Mouse (Mus musculus) common myeloid progenitor, adult 5-6 weeks (primary cell): ENCODE measurements around the gene Nelfe. TPM values are rescaled to one million over a fixed set of nuclear protein-coding genes. Genes with fewer than 3 reads are reported as not detected.
"Not testable (repeated sequence)": the region's sequence is repeated elsewhere in the genome, so short reads cannot be mapped to it uniquely, and the experiment has no call there.

Source experiments
- ATAC-seq: replicated peaks from 2 replicates; pipeline ENCODE4 v1.8.0; 2016; ENCODE audit warnings: low read depth, mild to moderate bottlenecking, moderate TSS enrichment, inconsistent platforms; ENCODE audit not compliant: poor library complexity, severe bottlenecking
- total RNA-seq: library from RNA; stranded (forward); fragments of 200-1000, 187-1606 nt; gene quantifications from 2 replicates; pipeline ENCODE4 v1.2.3, GENCODE M21; 2017

The Nelfe gene
- total RNA-seq, 1 experiment from 2014 or later: 41.9 TPM

- ATAC-seq: peak; percentile 34
Measured at GRCm38 (mm10) chr17:34887942-34888341, 37.8 kb downstream of the Nelfe start.

- ATAC-seq: no peak
Measured at GRCm38 (mm10) chr17:34890074-34890743, 40.0 kb downstream of the Nelfe start.

GRCm38 (mm10) chr17:34891377-34891776, 41.2 kb downstream of the Nelfe start:
- no peak for ATAC-seq

- ATAC-seq: no peak
Measured at GRCm38 (mm10) chr17:34893072-34893824, 43.1 kb downstream of the Nelfe start.

GRCm38 (mm10) chr17:34894074-34894597, 43.9 kb downstream of the Nelfe start:
- peak; percentile 57 for ATAC-seq

GRCm38 (mm10) chr17:34894801-34895530, 44.8 kb downstream of the Nelfe start:
- ATAC-seq: no peak

GRCm38 (mm10) chr17:34895724-34896123, 45.5 kb downstream of the Nelfe start:
- no peak for ATAC-seq

- no peak for ATAC-seq
Measured at GRCm38 (mm10) chr17:34896366-34896765, 46.2 kb downstream of the Nelfe start.

- ATAC-seq: 0 out of 2 replicates have a peak, but pooled peaks have one; percentile 13
Measured at GRCm38 (mm10) chr17:34897373-34898159, 47.4 kb downstream of the Nelfe start.

GRCm38 (mm10) chr17:34898160-34898586, 48.0 kb downstream of the Nelfe start, which contains the start of the genes C2 and Ehmt2:
Gene C2, minus strand, starts transcription at chr17:34898265.
Gene Ehmt2, plus strand, starts transcription at chr17:34898469.
- ATAC-seq: peak; percentile 30

- no peak for ATAC-seq
Measured at GRCm38 (mm10) chr17:34898706-34899052, 48.5 kb downstream of the Nelfe start.

- peak; percentile 16; the same call in 1 of the 2 replicates for ATAC-seq
Measured at GRCm38 (mm10) chr17:34899053-34899889, 49.1 kb downstream of the Nelfe start.

GRCm38 (mm10) chr17:34899890-34900243, 49.7 kb downstream of the Nelfe start:
- peak; percentile 15; the same call in 1 of the 2 replicates for ATAC-seq

- not testable (repeated sequence) for ATAC-seq
Measured at GRCm38 (mm10) chr17:34900826-34901225, 50.6 kb downstream of the Nelfe start.

- ATAC-seq: not testable (repeated sequence)
Measured at GRCm38 (mm10) chr17:34901948-34902347, 51.8 kb downstream of the Nelfe start.

- no peak for ATAC-seq
Measured at GRCm38 (mm10) chr17:34902895-34903294, 52.7 kb downstream of the Nelfe start.
